Mouse (Mus musculus) limb, embryonic 11.5 days (tissue): ENCODE results near the gene Lhpp. TPM values are rescaled to one million over a fixed set of nuclear protein-coding genes. Genes with fewer than 3 reads are reported as not detected.

ENCODE experiments used
- ATAC-seq: fragments of 200-750 bp; cut with Nextera tagmentation; 2 replicates; pipeline ENCODE4 v1.8.0; 2017; ENCODE audit warnings: low read depth; ENCODE audit not compliant: insufficient number of reproducible peaks, low FRiP score, low TSS enrichment
- DNase-seq: peaks from one replicate; pipeline ENCODE4 v3.0.0-alpha.2; 2015; ENCODE audit warnings: low spot score
- H3K27ac ChIP-seq: fragments of 300-500 bp; sonication (generic); replicated peaks from 2 replicates; pipeline ENCODE4 v1.5.1; 2014; ENCODE audit warnings: low read depth, mild to moderate bottlenecking, low read length
- H3K27me3 ChIP-seq: fragments of 300-500 bp; sonication (generic); 2 replicates; pipeline ENCODE4 v1.6.1; 2014; ENCODE audit warnings: mild to moderate bottlenecking, low read length, mixed read lengths; ENCODE audit not compliant: control insufficient read depth, insufficient read depth
- H3K36me3 ChIP-seq: fragments of 300-500 bp; sonication (generic); 2 replicates; pipeline ENCODE4 v1.6.1; 2014; ENCODE audit warnings: mild to moderate bottlenecking, low read length, moderate library complexity, mixed read lengths; ENCODE audit not compliant: control insufficient read depth, insufficient read depth
- H3K4me1 ChIP-seq: fragments of 300-500 bp; sonication (generic); 2 replicates; pipeline ENCODE4 v1.6.1; 2014; ENCODE audit warnings: low read length, mixed read lengths; ENCODE audit not compliant: control insufficient read depth, insufficient read depth
- H3K4me2 ChIP-seq: fragments of 300-500 bp; sonication (generic); 2 replicates; pipeline ENCODE4 v1.6.1; 2014; ENCODE audit warnings: low read depth, mild to moderate bottlenecking, moderate library complexity; ENCODE audit not compliant: severe bottlenecking
- H3K4me3 ChIP-seq: fragments of 300-500 bp; sonication (generic); 2 replicates; pipeline ENCODE4 v1.5.1; 2014; ENCODE audit warnings: low read depth, low read length
- H3K9ac ChIP-seq: fragments of 300-500 bp; sonication (generic); 2 replicates; pipeline ENCODE4 v1.6.1; 2014; ENCODE audit warnings: mild to moderate bottlenecking, low read length
- H3K9me3 ChIP-seq: fragments of 300-500 bp; sonication (generic); 2 replicates; pipeline ENCODE4 v1.6.1; 2016; ENCODE audit warnings: low read length; ENCODE audit not compliant: control insufficient read depth
- WGBS: fragments of 180-500 bp; shearing (Covaris S2); extraction: QIAGEN DNeasy Blood & Tissue Kit; methylation state at CpG from one replicate; pipeline ENCODE4 v1.1.7; 2014; 5-methylcytosine and 5-hydroxymethylcytosine counted together
- polyA plus RNA-seq: library from polyadenylated mRNA; unstranded; fragments of >200 nt; fragmentation: Nextera tagmentation; extraction: Ambion mirVana; gene quantifications from 2 replicates; pipeline ENCODE4 v1.2.1, GENCODE M21; 2014

Gene Lhpp
- polyA plus RNA-seq, 1 experiment from 2014 or later = 20.6 TPM

DNA sequence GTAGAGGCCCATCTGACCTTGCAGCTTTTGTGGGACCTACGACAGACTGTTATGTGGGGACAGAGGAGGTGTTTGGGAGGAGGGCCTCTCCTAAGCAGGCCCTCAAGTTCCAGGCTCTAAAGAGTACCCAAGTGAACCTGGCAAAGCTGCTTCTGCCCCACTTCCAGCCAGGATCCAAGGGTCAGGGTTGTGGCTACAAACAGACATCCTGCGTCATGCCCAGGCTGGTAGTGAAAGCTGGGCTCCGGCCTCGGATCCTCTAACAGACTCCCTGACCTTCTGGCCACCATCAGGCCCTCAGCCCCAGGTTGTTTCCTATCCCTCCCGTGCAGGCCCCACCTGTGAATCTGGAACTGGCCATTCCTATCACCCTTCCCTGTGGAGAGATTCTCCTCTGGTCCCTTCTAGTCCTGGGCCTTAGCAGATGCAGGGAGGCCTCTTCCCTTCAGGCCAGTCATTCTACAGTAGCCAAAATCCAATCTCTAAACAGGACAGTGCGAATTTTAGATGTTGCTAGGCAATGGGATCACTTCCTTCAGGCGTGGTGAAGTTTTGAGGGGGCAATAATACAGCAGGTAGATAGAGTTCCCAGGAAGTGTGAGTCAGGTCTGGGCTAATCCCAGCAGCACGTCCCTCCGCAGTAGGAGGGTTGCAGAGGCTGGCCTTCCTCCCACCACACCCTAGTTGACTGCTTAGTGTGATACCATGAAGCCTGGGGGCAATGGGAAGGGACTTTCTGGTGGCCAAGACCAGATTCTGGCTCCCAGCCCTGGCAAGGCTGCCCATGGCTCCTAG is 93.3 kb downstream of the Lhpp start:
- 87% methylated on average over 9 of the region's 9 CpGs for WGBS
- Histone ChIP-seq H3K4me1 (0 out of 2 replicates have a peak, but pooled peaks cover 5% of the 10 kb centered on the region), H3K4me2 (no peak overlapping the region), H3K36me3 (no peaks in the 10 kb centered on the region), H3K9me3 (no peaks in the 10 kb centered on the region), H3K27me3 (no peaks in the 10 kb centered on the region), H3K9ac (no peak overlapping the region), H3K27ac (no peak overlapping the region), H3K4me3 (no peak overlapping the region)
- DNase-seq (no peak), ATAC-seq (no peak)

DNA sequence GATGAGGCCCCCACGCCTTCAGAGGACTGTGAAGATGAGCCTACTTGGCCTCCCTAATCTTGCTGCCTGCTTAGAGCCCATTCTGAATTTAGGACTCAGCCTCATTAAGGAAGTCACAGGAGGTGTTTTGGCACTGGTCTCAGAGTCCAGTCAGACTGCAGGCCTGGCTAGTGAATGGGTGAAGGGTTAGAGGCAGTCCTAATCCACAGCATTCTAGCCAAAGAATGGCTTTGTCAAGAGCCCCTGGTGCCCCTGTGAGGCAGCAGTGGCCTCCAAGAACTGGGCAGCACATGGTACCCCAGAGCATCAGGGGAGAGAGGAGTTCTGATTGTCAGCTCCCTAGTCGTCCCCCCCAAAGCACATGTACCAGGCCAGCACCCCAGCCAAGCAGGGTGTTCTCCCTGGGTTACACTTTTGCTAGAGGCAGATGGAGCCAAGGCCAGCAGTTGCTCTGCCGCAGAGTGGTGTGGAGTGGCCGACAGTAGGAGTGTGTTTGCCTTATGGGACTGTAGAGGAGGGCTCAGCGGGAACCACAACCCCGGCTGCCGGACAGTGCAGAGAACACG is 94.0 kb downstream of the Lhpp start:
- Histone ChIP-seq H3K4me2 (no peak overlapping the region), H3K9me3 (no peaks in the 10 kb centered on the region), H3K9ac (no peak overlapping the region), H3K4me1 (0 out of 2 replicates have a peak, but pooled peaks cover 5% of the 10 kb centered on the region), H3K27ac (no peak overlapping the region), H3K4me3 (no peak overlapping the region), H3K36me3 (no peaks in the 10 kb centered on the region), H3K27me3 (no peaks in the 10 kb centered on the region)
- WGBS = 88% methylated on average over 8 of the region's 8 CpGs
- DNase-seq = no peak
- ATAC-seq = no peak

DNA sequence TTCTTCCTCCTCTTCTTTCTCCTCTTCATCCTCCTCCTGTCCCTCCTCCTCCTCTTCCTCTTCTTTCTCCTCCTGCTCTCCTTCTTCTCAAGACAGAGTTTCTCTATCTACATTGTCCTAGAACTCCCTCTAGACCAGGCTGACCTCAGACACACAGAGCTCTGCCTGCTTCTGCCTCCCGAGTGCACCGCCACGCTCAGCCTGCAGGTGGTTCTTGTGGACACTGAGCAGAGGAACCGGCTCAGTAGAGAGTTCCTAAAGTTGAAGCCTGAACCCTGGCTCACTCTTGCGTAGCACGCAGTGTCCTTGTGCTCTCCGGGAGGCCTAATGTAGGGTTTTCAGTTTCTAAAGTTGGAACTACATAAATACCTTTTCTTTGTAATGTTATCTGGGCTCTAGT is 94.7 kb downstream of the Lhpp start:
- Histone ChIP-seq H3K4me3 (no peak overlapping the region), H3K36me3 (no peaks in the 10 kb centered on the region), H3K9me3 (no peaks in the 10 kb centered on the region), H3K9ac (no peak overlapping the region), H3K27ac (no peak overlapping the region), H3K4me2 (no peak overlapping the region), H3K27me3 (no peaks in the 10 kb centered on the region), H3K4me1 (0 out of 2 replicates have a peak, but pooled peaks cover 1% of the 10 kb centered on the region)
- no peak for ATAC-seq
- 86% methylated on average over 7 of the region's 7 CpGs for WGBS
- DNase-seq = no peak

DNA sequence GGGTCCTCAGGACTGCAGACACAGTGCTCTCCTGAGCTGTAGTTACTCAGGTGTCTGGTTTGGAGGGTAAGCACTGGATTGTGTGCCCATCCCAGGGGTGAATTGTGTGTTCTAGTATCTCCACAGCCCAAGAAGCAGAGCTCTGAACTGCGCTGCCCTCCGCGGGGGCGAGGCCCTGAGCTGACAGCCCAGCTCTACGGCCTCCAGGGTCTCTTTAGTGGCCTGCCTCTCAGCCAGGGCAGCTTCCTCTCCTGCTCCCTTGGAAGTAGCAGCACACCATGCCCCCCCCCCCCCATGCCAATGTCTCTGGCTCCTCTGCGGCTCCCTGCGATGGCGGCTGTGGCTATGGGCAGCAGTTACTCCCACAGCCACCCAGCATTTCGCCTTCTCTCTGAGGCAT is 101.1 kb downstream of the Lhpp start:
- Histone ChIP-seq H3K4me2 (no peak overlapping the region), H3K27me3 (no peaks in the 10 kb centered on the region), H3K4me3 (no peak overlapping the region), H3K9ac (0 out of 2 replicates have a peak overlapping the region, but pooled peaks have one; percentile 3), H3K27ac (0 out of 2 replicates have a peak overlapping the region, but pooled peaks have one; percentile 8), H3K9me3 (no peaks in the 10 kb centered on the region), H3K36me3 (0 out of 2 replicates have a peak, but pooled peaks cover 2% of the 10 kb centered on the region), H3K4me1 (peaks cover 19% of the 10 kb centered on the region)
- no peak for ATAC-seq
- WGBS = 84% methylated on average over 9 of the region's 9 CpGs
- no peak for DNase-seq

DNA sequence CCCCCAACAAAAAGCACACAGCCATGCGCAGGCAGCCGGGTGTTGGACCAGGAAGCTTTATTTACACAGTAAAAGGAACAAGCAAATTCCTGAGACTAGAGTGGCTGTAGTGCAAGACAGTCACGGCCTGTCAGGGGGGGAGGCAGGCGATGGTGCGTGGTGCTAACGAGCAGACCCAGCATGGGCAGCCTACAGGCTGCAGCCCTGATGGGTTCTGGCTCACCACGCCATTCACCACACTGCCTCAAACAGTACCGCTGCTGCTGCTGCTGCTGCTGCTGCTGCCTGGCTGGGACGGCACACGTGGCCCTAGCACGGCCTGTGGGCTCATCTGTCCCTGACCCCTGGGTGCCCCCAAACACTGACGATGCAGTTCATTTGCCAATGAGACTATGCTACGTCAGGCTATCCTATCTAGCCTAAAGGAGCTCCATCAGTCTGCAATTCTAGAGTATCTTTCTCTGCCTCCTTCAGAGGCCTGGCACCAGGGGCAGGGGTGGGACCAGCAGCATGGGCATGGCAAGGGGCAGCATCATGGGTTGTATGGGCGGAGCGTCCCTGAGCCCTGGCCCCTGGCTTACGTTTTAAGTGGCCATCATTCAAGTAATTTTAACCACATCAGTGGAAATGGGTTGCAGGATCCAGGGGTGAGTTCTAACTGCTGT is 101.7 kb downstream of the Lhpp start:
- DNase-seq (peak; percentile 35), ATAC-seq (no peak)
- Histone ChIP-seq H3K27me3 (no peaks in the 10 kb centered on the region), H3K4me1 (peaks cover 19% of the 10 kb centered on the region), H3K9me3 (no peaks in the 10 kb centered on the region), H3K4me3 (no peak overlapping the region), H3K9ac (peak overlapping the region; percentile 3; the same call in 1 of the 2 replicates), H3K27ac (0 out of 2 replicates have a peak overlapping the region, but pooled peaks have one; percentile 8), H3K36me3 (0 out of 2 replicates have a peak, but pooled peaks cover 2% of the 10 kb centered on the region), H3K4me2 (no peak overlapping the region)
- 33% methylated on average over 16 of the region's 16 CpGs for WGBS

DNA sequence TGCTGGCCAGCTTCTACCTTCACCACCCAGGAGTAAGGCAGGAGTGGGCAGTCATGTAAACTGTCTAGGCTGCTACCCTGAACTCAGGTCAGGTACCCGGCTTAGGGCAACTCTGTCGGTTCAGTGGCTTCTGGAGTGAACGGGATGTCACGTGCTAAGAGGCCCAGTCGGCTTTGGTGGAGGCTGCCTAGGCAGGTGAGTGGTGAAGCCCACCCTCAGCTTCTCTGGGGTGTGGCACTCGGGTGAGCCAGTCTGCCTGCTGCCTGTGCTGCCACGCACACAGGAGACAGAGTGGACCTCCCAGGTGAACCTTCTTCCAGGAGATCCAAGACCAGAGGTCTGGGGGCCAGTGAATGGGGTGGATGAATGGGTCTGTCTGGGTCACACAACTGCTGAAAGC is 102.5 kb downstream of the Lhpp start:
- Histone ChIP-seq H3K27me3 (no peaks in the 10 kb centered on the region), H3K36me3 (0 out of 2 replicates have a peak, but pooled peaks cover 2% of the 10 kb centered on the region), H3K4me3 (no peak overlapping the region), H3K9me3 (no peaks in the 10 kb centered on the region), H3K27ac (no peak overlapping the region), H3K9ac (no peak overlapping the region), H3K4me2 (no peak overlapping the region), H3K4me1 (peaks cover 22% of the 10 kb centered on the region)
- no peak for DNase-seq
- 86% methylated on average over 7 of the region's 7 CpGs for WGBS
- ATAC-seq = no peak

DNA sequence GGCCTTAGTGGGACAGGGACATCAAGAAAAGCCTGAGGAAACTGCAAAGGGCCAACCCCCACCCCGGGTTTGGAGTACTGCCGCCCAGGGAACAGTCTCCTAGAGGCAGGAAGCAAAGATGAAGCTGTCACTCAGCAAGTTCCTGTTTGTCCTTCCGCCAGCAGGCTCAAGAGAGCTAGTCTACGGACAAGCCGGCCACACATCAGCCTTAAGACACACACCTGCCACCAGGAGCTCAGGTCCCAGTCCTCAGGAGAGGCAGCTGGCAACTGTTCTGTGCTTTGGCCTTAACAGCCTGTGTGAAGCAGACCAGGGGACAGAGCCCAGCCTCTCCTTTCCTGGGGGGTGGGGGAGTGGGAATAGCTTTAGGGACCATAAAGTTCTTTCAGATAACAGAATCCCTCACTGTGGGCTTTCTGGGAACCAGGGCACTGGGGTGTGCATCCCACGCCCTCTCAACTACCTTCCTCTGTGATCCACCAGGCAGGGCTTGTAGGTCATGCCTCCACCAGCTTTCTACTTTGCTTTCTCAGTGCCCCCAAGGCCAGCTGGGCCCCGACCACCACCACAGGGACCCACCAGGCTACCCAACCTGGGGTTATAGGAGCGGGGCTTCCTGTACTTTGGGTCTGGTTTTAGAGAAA is 103.2 kb downstream of the Lhpp start:
- no peak for DNase-seq
- no peak overlapping the region for H3K4me2 ChIP-seq
- no peak overlapping the region for H3K9ac ChIP-seq
- no peaks in the 10 kb centered on the region for H3K27me3 ChIP-seq
- 0 out of 2 replicates have a peak, but pooled peaks cover 2% of the 10 kb centered on the region for H3K36me3 ChIP-seq
- 77% methylated on average over 8 of the region's 8 CpGs for WGBS
- peak overlapping the region; percentile 25; the same call in 1 of the 2 replicates for H3K27ac ChIP-seq
- no peak overlapping the region for H3K4me3 ChIP-seq
- H3K4me1 ChIP-seq = peaks cover 22% of the 10 kb centered on the region
- ATAC-seq = no peak
- H3K9me3 ChIP-seq = no peaks in the 10 kb centered on the region
